ENCODE assay signal across 8 mouse cellular contexts in the genomic region with DNA sequence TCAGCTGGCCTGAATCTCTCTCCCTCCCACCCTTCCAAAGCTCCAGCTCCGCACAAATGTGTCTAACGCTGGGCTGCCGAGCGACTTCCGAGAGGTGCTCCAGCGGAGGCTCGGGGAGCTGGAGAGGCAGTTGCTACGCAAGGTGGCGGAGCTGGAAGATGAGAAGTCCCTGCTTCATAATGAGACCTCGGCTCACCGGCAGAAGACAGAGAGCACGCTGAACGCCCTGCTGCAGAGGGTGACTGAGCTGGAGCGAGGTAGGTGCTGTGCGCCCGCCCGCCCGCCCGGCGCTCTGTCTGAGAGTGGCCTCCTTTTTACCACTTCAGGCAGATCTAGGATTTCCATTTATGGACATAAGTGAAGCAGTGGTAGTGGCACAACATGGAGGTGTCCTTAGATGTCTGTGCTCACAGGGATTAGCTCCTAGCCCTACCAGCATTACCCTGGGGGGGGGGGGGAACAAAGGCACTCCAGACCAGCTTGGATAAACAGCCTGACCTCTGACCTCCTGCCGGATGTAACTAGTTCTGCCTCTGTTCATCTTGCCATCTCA. TPM values are rescaled to one million over a fixed set of nuclear protein-coding genes. Genes with fewer than 3 reads are reported as not detected.
A peak's percentile ranks its signal among the peaks of the same experiment; 100 is the strongest.
DNase-seq lines count a peak whose midpoint lies in the region; ATAC-seq and TF ChIP-seq lines count a peak whose summit lies in the region.

No protein-coding gene starts in this region.

- H3K27ac ChIP-seq in heart, embryonic 15.5 days, result no peak overlapping the region
- H3K27ac ChIP-seq in heart, adult 2 months, result no peak overlapping the region
- no peak overlapping the region for H3K27ac ChIP-seq in forebrain, postnatal 0 days (ENCODE audit: low read depth, low read length)
- 0 out of 2 replicates have a peak overlapping the region, but pooled peaks have one; percentile 45 for H3K27ac ChIP-seq in midbrain, embryonic 14.5 days (replicated peaks; ENCODE audit: low read depth, low read length)

- no peaks in the 10 kb centered on the region for H3K79me2 ChIP-seq in heart, adult 2 months (replicated peaks; ENCODE audit: control insufficient read depth, insufficient read depth, low read length)

- H3K9me3 ChIP-seq in heart, embryonic 15.5 days (replicated peaks), result no peaks in the 10 kb centered on the region
- no peaks in the 10 kb centered on the region for H3K9me3 ChIP-seq in forebrain, postnatal 0 days (ENCODE audit: low read length)
- H3K9me3 ChIP-seq in midbrain, embryonic 14.5 days (ENCODE audit: control insufficient read depth, low read length), result no peaks in the 10 kb centered on the region

- peak overlapping the region; percentile 41 for H3K4me2 ChIP-seq in heart, embryonic 15.5 days
- peak overlapping the region; percentile 64 for H3K4me2 ChIP-seq in forebrain, postnatal 0 days (ENCODE audit: low read depth)
- H3K4me2 ChIP-seq in midbrain, embryonic 14.5 days (ENCODE audit: low read length), result peak overlapping the region; percentile 64

- no peak for TF ChIP-seq CTCF in heart, adult 2 months (IDR thresholded peaks at IDR 0.05)
- no peak for TF ChIP-seq CTCF in forebrain, postnatal 0 days (IDR thresholded peaks at IDR 0.05; ENCODE audit: low read depth)

- no peaks in the 10 kb centered on the region for H3K36me3 ChIP-seq in heart, embryonic 15.5 days
- H3K36me3 ChIP-seq in heart, adult 2 months (ENCODE audit: control insufficient read depth, insufficient read depth, low read length), result no peaks in the 10 kb centered on the region
- H3K36me3 ChIP-seq in forebrain, postnatal 0 days (ENCODE audit: insufficient read depth), result no peaks in the 10 kb centered on the region
- no peaks in the 10 kb centered on the region for H3K36me3 ChIP-seq in midbrain, embryonic 14.5 days (ENCODE audit: control insufficient read depth, insufficient read depth, low read length)

- no peak overlapping the region for H3K9ac ChIP-seq in heart, embryonic 15.5 days
- H3K9ac ChIP-seq in heart, adult 2 months (ENCODE audit: low read depth, low read length), result no peak overlapping the region
- H3K9ac ChIP-seq in forebrain, postnatal 0 days, result peak overlapping the region; percentile 42
- H3K9ac ChIP-seq in midbrain, embryonic 14.5 days (replicated peaks; ENCODE audit: low read length), result peak overlapping the region; percentile 49; the same call in 1 of the 2 replicates

- no peak for TF ChIP-seq POLR2A in heart, adult 2 months (IDR thresholded peaks at IDR 0.05; ENCODE audit: insufficient read depth, low read depth, low read length)

- no peak for ATAC-seq in heart, embryonic 15.5 days (replicated peaks; ENCODE audit: insufficient number of reproducible peaks, insufficient read depth, low FRiP score, low read depth)
- ATAC-seq in forebrain, postnatal 0 days, result peak; percentile 14; the same call in 1 of the 2 replicates
- no peak for ATAC-seq in midbrain, embryonic 14.5 days (ENCODE audit: low FRiP score, low TSS enrichment)

- H3K4me1 ChIP-seq in heart, embryonic 15.5 days (replicated peaks), result peaks cover 15% of the 10 kb centered on the region
- H3K4me1 ChIP-seq in heart, adult 2 months (ENCODE audit: control insufficient read depth, insufficient read depth, low read length), result no peaks in the 10 kb centered on the region
- no peaks in the 10 kb centered on the region for H3K4me1 ChIP-seq in forebrain, postnatal 0 days (ENCODE audit: insufficient read depth)
- peaks cover 18% of the 10 kb centered on the region for H3K4me1 ChIP-seq in midbrain, embryonic 14.5 days (ENCODE audit: control insufficient read depth, insufficient read depth, low read length)

- intact Hi-C loops in heart, adult 2 months (cut with DNase I), result no loop called here

- WGBS in heart, embryonic 15.5 days, result 8% methylated on average over 21 of the region's 21 CpGs
- WGBS in heart, adult 2 months, result 12% methylated on average over 21 of the region's 21 CpGs
- 6% methylated on average over 21 of the region's 21 CpGs for whole genome bisulfite sequencing in forebrain, postnatal 0 days
- 1% methylated on average over 21 of the region's 21 CpGs for WGBS in midbrain, embryonic 14.5 days

- H3K4me3 ChIP-seq in heart, embryonic 15.5 days, result peak overlapping the region; percentile 19; the same call in 1 of the 2 replicates
- no peak overlapping the region for H3K4me3 ChIP-seq in heart, adult 2 months
- H3K4me3 ChIP-seq in forebrain, postnatal 0 days (ENCODE audit: low read depth, low read length), result peak overlapping the region; percentile 40
- H3K4me3 ChIP-seq in midbrain, embryonic 14.5 days (replicated peaks; ENCODE audit: low read depth, low read length), result peak overlapping the region; percentile 42

- no peak for TF ChIP-seq EP300 in heart, adult 2 months (IDR thresholded peaks at IDR 0.05; ENCODE audit: insufficient read depth, low read depth, low read length)

- peaks cover 79% of the 10 kb centered on the region for H3K27me3 ChIP-seq in heart, embryonic 15.5 days
- peaks cover 15% of the 10 kb centered on the region for H3K27me3 ChIP-seq in heart, adult 2 months (ENCODE audit: control insufficient read depth, insufficient read depth, low read length)
- H3K27me3 ChIP-seq in forebrain, postnatal 0 days (ENCODE audit: insufficient read depth, low read length), result peaks cover 11% of the 10 kb centered on the region
- peaks cover 22% of the 10 kb centered on the region; the same call in 1 of the 2 replicates for H3K27me3 ChIP-seq in midbrain, embryonic 14.5 days (ENCODE audit: control insufficient read depth, insufficient read depth, low read length)

- DNase-seq in heart, adult 2 months, result no peak
- DNase-seq in brain, adult 2 months (ENCODE audit: low read depth, low spot score), result peak; percentile 64
- peak; percentile 55 for DNase-seq in forebrain, postnatal 0 days
- DNase-seq in midbrain, embryonic 14.5 days, result peak; percentile 77
- no peak for DNase-seq in thymus, postnatal 10 days (ENCODE audit: low spot score in 2 of 2)
- DNase-seq in spleen, postnatal 14 days (ENCODE audit: low spot score in 2 of 2), result no peak
- DNase-seq in yolk sac, embryonic 10.5 days (ENCODE audit: low spot score), result no peak

RNA-seq across cellular contexts. Expression of a gene that starts 2.5 kb away (rescaled TPM):
- 0.06 and 0.18 TPM in 2 replicates for polyA plus RNA-seq in heart, embryonic 15.5 days (2015; fragmentation: Nextera tagmentation; extraction: Ambion mirVana)
- total RNA-seq in heart, adult 2 months (2021), result under 1 TPM; 0.11 to 0.21 TPM
- polyA plus RNA-seq in heart, adult 2 months (2012; rRNA removed), result 0.09 and 0.35 TPM in 2 replicates
- total RNA-seq in forebrain, postnatal 0 days (2014; rRNA removed), result 22.5 and 33.1 TPM in 2 replicates
- 5.1 and 6.9 TPM in 2 replicates for polyA plus RNA-seq in forebrain, postnatal 0 days (2015; fragmentation: Nextera tagmentation; extraction: Ambion mirVana)
- polyA plus RNA-seq in midbrain, embryonic 14.5 days (2014; fragmentation: Nextera tagmentation; extraction: Ambion mirVana), result 5.4 and 5.7 TPM in 2 replicates

Comparison
In these comparisons a context has a peak if more than half of its experiments do, and no peak if none do; other contexts are left out.
1. H3K9ac ChIP-seq: peak in forebrain, postnatal 0 days (single experiment) and midbrain, embryonic 14.5 days (single experiment); none in heart, embryonic 15.5 days (single experiment) and heart, adult 2 months (single experiment).
2. DNase-seq: peak in brain, adult 2 months (single experiment), forebrain, postnatal 0 days (single experiment) and midbrain, embryonic 14.5 days (single experiment); none in heart, adult 2 months (0 of 2), thymus, postnatal 10 days (0 of 2), spleen, postnatal 14 days (0 of 2) and yolk sac, embryonic 10.5 days (single experiment).
3. Peak in every context shown above with its lines, with median percentiles within 50 percentile points of each other: H3K4me2 ChIP-seq.